Mouse (Mus musculus) cerebellum, adult 18-20 months (tissue): ENCODE data around the gene Strn.
A peak's percentile ranks its signal among the peaks of the same experiment; 100 is the strongest.
"Not testable (repeated sequence)": the region's sequence is repeated elsewhere in the genome, so short reads cannot be mapped to it uniquely, and the experiment has no call there.

ENCODE experiments used
- DNase-seq, 2 experiments: peaks; one replicate each; pipeline ENCODE4 v3.0.0; 2021

Gene Strn

DNA sequence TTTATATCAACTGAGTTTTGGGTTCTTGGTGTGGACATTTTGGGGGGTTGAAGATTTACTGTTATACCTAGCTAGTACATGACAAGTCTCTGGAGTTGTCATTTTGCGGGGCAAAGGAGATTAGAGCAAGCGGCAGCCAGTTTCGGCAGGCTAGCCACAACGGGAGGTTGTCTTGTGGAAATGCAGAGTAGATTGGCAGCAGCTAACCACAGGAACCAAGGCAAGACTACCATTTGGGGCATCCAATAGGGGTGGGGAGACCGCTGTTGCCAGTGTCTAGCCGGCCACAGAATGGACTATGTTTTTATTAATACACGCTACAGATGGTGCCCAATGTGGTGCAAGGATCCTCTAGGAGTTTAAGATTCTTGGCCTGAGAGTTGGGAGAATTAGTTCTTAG, 28.6 kb downstream of the Strn start:
- no peak for DNase-seq

- DNase-seq: no peak
Observed at GRCm38 (mm10) chr17:78702988-78703387, 34.0 kb downstream of the Strn start.

DNA sequence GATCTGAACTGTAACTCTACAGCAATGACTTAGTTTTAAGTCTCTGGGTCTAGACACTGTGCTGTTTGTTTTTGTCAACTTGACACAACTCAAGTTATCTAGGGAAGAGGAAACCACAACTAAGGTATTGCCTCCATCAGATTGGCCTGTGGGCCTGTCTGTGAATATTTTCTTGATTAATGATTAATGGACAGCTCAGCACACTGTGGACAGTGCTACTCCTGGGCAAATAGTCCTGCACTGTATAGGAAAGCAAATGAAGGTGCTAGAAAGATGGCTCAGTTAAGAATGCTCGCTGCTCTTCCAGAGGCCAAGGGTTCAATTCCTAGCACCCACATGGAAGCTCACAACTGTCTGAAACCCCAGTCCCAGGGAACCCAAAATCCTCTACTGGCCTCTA, 38.0 kb downstream of the Strn start:
- no peak for DNase-seq

DNA sequence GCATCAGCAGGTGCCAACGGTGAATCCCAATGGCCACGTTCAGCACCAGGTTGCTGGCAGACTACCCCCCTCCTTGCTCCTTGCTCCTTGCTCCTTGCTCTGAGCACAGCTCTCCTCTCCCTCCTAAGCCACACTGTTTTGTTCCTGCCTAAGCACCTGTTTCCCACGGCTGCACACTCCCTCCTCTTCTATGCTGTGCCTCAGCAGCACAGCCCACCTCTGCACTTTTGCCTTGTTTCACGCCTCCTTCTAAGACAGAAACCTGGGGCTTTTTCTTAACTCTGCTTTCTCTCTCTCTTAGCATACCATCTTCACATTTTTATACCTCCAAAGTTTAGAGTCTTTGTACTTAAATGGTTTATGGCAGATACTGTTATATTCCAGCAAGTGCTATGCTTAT, 39.5 kb downstream of the Strn start:
- no peak for DNase-seq

DNA sequence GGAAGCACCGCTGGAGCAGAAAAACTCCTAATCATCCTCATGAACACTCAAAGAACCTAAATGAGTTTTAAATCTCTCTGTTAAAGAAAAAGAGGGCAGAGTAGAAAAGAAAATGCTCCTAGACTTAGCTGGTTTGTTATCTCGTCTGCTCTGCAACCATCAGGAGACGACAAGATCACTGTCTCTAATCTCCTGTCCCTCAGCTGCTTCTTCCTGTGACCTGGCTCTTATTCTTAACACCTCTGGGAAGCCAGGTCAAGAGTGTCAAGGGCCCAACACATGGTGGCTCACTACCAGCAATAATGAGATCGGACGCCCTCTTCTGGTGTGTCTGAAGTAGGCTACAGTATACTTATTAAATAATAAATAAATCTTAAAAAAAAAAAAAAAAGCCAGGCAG, 40.1 kb downstream of the Strn start:
- DNase-seq: no peak

DNA sequence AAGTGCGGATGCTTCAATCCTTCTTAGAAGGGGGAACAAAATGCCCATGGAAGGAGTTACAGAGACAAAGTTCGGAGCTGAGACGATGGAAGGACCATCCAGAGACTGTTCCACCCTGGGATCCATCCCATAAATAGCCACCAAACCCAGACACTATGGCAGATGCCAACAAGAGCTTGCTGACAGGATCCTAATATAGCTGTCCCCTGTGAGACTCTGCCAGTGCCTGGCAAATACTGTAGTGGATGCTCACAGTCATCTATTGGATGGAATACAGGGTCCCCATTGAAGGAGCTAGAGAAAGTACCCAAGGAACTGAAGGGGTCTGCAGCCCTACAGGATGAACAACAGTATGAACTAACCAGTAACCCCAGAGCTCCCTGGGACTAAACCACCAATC, 47.8 kb downstream of the Strn start:
- not testable (repeated sequence) for DNase-seq

- DNase-seq: no peak
Observed at GRCm38 (mm10) chr17:78687971-78688370, 49.0 kb downstream of the Strn start.

- no peak for DNase-seq
Observed at GRCm38 (mm10) chr17:78685004-78685403, 52.0 kb downstream of the Strn start.

DNA sequence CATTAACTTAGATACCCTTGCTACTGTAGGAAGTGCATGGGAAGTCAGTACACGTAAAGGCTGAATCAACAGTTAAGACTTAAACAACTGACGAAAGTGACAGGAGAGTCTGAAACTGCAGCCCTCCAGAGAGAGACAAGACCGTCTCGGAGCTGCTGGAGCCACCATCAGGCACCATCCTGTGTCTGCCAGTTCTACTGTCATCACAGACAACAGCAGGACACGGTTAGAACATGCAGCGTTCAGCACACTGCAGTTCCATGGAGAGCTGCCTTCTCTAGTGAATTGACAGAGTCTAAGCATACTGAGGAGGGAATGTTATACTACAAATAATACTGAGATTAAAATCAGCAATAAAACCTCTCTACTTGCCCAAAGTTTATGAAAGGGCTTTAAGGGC, 54.6 kb downstream of the Strn start:
- DNase-seq: no peak

DNA sequence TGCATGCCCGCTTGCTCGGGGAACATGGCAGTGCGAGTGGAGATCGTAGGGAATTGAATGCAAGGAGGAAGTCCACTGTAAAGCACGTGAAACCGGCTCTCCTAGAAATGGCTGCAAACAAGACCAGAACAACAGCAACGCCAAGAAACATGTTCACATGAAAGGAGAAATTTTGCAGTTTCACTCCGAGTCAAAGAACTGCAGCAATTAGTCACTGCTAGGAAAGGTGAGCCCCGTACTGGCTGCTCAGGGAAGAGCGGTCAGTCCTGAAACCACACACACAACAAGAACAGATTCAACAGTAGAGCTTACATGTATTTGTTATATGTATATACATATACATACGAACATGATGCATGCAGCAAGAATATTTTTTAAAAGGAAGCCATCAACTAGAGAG, 57.5 kb downstream of the Strn start:
- DNase-seq: no peak

DNA sequence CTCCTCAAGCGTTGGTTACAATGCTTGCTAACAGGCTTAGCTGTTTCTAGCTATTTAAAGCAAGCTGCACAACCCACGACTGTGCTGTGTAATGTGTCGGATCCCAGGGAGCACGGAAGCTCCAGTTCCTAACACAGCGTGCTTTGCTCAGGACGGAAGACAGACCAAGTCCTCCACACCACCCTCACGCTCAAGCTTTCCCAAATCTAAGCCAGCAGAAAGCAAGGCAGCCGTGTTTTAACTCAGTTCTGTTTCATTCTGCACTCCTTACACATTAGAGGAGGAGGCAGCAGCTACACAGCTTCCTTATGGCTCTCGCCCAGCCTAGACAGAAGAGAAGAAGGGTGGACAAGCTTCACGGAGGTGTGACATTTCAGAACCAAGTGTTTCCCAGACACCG, 60.2 kb downstream of the Strn start:
- no peak for DNase-seq

GRCm38 (mm10) chr17:78664962-78665545, 71.9 kb downstream of the Strn start:
- DNase-seq: no peak

GRCm38 (mm10) chr17:78654841-78655240, 82.2 kb downstream of the Strn start:
- DNase-seq: no peak

- DNase-seq: peak; percentile 35 to 36
Observed at GRCm38 (mm10) chr17:78643853-78644475, 93.0 kb downstream of the Strn start.

- DNase-seq: no peak
Observed at GRCm38 (mm10) chr17:78642259-78642658, 94.7 kb downstream of the Strn start.

DNA sequence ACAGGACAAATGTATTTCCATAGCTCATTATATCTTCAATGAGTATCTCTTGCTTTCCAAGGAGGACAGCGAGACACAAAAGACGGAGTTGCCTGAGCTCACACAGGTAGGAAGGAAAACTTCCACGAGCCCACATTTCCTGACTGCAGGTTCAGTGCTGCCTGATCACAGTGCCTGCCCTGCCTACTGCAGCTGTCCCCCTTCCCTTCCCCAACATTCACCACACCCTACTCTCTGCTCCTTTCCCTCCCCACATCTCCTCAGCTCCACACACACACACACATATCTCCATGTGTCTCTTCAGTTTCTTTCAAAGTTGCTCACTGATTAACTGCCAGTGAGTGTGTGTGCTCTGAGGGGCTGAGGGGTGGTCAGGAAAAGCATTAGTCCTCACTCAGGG, 96.6 kb downstream of the Strn start:
- DNase-seq: no peak

GRCm38 (mm10) chr17:78639099-78639498, 97.9 kb downstream of the Strn start:
- DNase-seq: no peak

GRCm38 (mm10) chr17:78637140-78637539, 99.9 kb downstream of the Strn start:
- no peak for DNase-seq

GRCm38 (mm10) chr17:78635616-78636015, 101.4 kb downstream of the Strn start:
- no peak for DNase-seq

DNA sequence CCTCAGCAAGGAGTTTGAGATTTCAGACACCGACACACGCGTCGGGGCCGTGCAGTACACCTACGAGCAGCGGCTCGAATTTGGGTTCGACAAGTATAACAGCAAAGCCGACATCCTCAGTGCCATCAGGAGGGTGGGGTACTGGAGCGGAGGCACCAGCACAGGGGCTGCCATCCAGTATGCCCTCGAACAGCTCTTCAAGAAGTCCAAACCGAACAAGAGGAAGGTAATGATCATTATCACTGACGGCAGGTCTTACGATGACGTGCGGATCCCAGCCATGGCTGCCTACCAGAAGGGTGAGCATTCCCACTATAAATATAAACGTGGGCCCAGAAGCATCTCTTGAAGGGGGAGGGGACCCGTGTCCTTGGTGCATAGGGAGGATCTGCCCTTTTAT, 112.1 kb downstream of the Strn start:
- no peak for DNase-seq

DNA sequence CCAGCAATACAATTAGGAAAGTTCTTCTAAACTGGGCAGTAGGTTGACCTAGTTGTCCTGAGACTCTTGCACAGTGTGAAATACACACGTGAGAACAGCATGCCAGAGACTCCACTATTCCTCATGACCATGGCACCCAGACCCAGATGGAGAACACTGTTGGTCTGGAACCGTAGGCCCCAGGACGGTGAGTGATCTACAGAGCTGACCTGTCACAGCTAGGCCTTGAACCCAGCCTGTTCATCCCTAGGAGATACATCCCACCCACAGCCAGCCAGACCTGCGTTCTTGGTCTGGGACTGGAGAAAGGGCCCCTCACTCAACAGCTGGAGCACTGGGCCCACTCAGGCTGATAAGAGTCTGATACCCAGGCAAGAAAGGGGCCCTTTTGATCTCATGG, 115.1 kb downstream of the Strn start:
- DNase-seq: no peak

- no peak for DNase-seq
Observed at GRCm38 (mm10) chr17:78620740-78621139, 116.3 kb downstream of the Strn start.

DNA sequence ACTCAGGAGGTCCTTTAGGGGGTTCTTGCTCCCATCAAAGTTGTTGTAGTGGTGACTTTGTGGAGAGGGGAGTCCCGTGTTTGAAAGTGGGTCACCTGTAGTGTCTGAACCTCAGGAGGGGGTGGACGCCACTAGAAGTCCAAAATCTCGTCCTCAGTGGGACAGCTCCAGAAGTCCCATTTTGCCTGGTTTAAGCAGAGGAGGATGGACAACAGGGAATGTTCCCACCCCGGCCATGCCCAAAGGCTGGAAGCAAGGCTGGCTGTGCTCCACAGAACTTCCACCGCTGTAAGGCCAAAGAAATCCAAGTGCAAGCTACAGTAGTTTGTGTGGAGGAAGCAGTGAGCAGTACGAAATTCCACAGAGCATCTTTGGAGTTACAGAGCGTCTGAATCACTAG, 117.0 kb downstream of the Strn start:
- DNase-seq: no peak

DNA sequence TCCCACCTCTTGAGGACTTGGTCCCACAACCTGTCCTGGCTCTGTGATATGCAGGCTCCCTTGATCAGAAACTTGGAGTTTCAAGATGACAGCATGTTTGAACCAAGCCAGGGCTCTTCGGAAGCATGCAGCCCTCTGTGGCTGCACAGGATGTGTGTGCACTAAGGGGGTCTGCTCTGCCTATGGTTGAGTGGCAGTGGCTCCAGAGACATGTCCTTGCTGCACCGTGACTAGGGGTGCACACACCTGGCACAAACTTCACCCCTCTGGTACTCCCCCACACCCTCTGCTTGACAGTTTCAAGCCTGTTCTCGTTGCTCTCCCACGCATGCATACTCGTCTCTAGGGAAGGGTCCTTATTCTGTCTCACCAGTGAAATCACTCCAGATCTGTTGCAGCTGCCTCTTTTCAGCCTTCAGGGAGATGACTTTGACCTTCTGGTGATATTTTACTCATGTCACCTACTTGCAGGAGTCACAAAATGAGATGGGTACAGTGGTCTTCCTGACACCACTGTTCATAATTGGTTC, 118.8 kb downstream of the Strn start:
- DNase-seq: no peak

GRCm38 (mm10) chr17:78615096-78615495, 121.9 kb downstream of the Strn start:
- no peak for DNase-seq
